Mouse (Mus musculus) common myeloid progenitor, adult 5-6 weeks (primary cell): ENCODE data around the gene Rpn1. TPM values are rescaled to one million over a fixed set of nuclear protein-coding genes. Genes with fewer than 3 reads are reported as not detected.

Experiments used
- ATAC-seq: replicated peaks from 2 replicates; pipeline ENCODE4 v1.8.0; 2016; ENCODE audit warnings: low read depth, mild to moderate bottlenecking, moderate TSS enrichment, inconsistent platforms; ENCODE audit not compliant: poor library complexity, severe bottlenecking
- total RNA-seq: library from RNA; stranded (forward); fragments of 200-1000, 187-1606 nt; gene quantifications from 2 replicates; pipeline ENCODE4 v1.2.3, GENCODE M21; 2017

Rpn1 gene
- total RNA-seq, result 196 and 216 TPM in 2 replicates

GRCm38 (mm10) chr6:88084278-88085151, at the start of gene Rpn1:
Gene Rpn1, plus strand, starts transcription at chr6:88084482.
- ATAC-seq, result peak; percentile 93

- no peak for ATAC-seq
Observed at GRCm38 (mm10) chr6:88037471-88038045, 46.7 kb upstream of the Rpn1 start.

GRCm38 (mm10) chr6:88039426-88039825, 44.9 kb upstream of the Rpn1 start:
- ATAC-seq, result no peak

GRCm38 (mm10) chr6:88041221-88041620, 43.1 kb upstream of the Rpn1 start:
- ATAC-seq, result no peak

GRCm38 (mm10) chr6:88042336-88042735, 41.9 kb upstream of the Rpn1 start:
- ATAC-seq, result no peak

GRCm38 (mm10) chr6:88044234-88044576, 40.1 kb upstream of the Rpn1 start:
- no peak for ATAC-seq

- ATAC-seq, result peak; percentile 95
Observed at GRCm38 (mm10) chr6:88044577-88045405, 39.5 kb upstream of the Rpn1 start, which contains the start of gene Rab7. Gene Rab7, minus strand, starts transcription at chr6:88045270.

GRCm38 (mm10) chr6:88045406-88045766, 38.9 kb upstream of the Rpn1 start:
- ATAC-seq, result no peak

GRCm38 (mm10) chr6:88047853-88048252, 36.4 kb upstream of the Rpn1 start:
- ATAC-seq, result peak; percentile 76

- ATAC-seq, result no peak
Observed at GRCm38 (mm10) chr6:88049008-88049407, 35.3 kb upstream of the Rpn1 start.

- ATAC-seq, result no peak
Observed at GRCm38 (mm10) chr6:88051206-88051605, 33.1 kb upstream of the Rpn1 start.

- no peak for ATAC-seq
Observed at GRCm38 (mm10) chr6:88053228-88054080, 30.8 kb upstream of the Rpn1 start.

- ATAC-seq, result no peak
Observed at GRCm38 (mm10) chr6:88054081-88054835, 30.0 kb upstream of the Rpn1 start.

GRCm38 (mm10) chr6:88055663-88056062, 28.6 kb upstream of the Rpn1 start:
- ATAC-seq, result no peak

- no peak for ATAC-seq
Observed at GRCm38 (mm10) chr6:88056866-88057265, 27.4 kb upstream of the Rpn1 start.

GRCm38 (mm10) chr6:88059903-88060302, 24.4 kb upstream of the Rpn1 start:
- no peak for ATAC-seq

- peak; percentile 78 for ATAC-seq
Observed at GRCm38 (mm10) chr6:88060602-88061001, 23.7 kb upstream of the Rpn1 start.

- no peak for ATAC-seq
Observed at GRCm38 (mm10) chr6:88061406-88061805, 22.9 kb upstream of the Rpn1 start.

- ATAC-seq, result no peak
Observed at GRCm38 (mm10) chr6:88062398-88062797, 21.9 kb upstream of the Rpn1 start.
